Mouse (Mus musculus) lung, adult 2 months (tissue): ENCODE measurements around the gene Bnip1.

Experiments used
- CTCF ChIP-seq: fragments of 200-500 bp; IDR thresholded peaks from 2 replicates; pipeline ENCODE4 v1.5.1; 2011; ENCODE audit warnings: mild to moderate bottlenecking, low read length, control low read depth; ENCODE audit not compliant: insufficient read depth
- POLR2A ChIP-seq: fragments of 200-500 bp; IDR thresholded peaks from 2 replicates; pipeline ENCODE4 v1.6.1; 2011; ENCODE audit warnings: low read depth, mild to moderate bottlenecking, control low read depth, low read length, borderline replicate concordance; ENCODE audit errors: extremely low read depth

DNA sequence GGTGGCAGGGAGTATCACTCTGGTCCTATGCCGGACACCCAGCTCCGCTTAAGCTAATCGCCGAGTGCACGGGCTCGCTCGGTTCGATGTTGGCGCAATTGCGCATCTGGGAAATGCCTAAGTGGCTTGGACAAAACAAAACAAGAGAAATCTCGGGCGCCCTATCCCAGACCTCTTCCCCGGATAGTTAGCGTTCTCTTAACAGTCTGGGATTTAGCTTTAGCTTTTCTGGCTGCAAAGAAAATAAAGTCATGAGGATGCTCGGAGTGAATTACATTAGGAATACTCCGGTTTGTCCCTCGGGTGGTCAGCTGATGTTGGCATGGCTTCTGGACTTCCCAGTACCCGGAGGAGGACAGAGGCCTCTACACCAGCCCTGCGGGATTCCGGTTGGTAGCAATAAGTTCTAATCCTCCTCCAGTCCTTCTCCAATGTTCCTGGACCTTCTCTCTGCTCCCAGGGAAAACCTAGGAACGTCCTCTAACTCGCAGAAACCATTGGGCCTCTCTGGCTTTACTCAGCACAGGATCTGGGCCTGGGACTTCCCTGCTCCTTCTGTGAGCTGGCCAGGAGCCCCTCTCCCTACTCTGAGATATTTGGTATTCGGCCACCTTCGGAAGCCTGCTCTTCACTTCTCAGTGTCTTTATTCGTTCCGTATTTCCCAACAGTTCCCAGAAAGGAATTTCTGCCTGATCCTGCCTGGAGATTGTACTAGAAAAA lies 59.0 kb downstream of the Bnip1 start:
- TF ChIP-seq POLR2A (no peak), CTCF (no peak)
